Mouse (Mus musculus) cerebellum, adult 2 months (tissue): ENCODE results near the gene Ptp4a2.

Experiments used
- CTCF ChIP-seq: fragments of 200-500 bp; IDR thresholded peaks from 2 replicates; pipeline ENCODE4 v1.5.1; 2011; ENCODE audit warnings: low read depth, mild to moderate bottlenecking, control low read depth, low read length, moderate library complexity, borderline replicate concordance; ENCODE audit not compliant: insufficient read depth
- POLR2A ChIP-seq: fragments of 200-500 bp; IDR thresholded peaks from 2 replicates; pipeline ENCODE4 v1.6.1; 2011; ENCODE audit warnings: low read length, control low read depth, borderline replicate concordance; ENCODE audit not compliant: insufficient read depth

DNA sequence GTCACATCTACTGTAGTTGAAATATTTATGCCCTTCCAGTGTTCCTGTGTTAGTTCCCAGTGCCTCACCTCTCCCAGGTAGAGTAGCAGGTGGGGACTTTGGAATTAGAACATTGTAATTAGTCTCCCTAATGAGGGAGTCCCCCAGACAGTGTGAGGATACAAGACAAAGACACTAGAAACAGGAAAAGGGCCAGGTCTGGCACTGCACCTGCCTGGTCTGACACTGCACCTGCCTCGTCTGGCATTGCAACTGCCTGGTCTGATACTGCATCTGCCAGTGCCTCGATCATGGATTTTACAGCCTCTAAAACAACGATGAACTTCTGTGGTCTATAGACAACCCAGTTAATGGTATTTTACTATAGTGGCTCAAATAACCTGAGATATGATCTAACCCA is 51.3 kb downstream of the Ptp4a2 start:
- TF ChIP-seq POLR2A (no peak), CTCF (no peak)
